Mouse (Mus musculus) midbrain, postnatal 0 days (tissue): ENCODE measurements at regions not wholly inside any gene's neighbourhood (a gene's known extent, or its start where the extent isn't known, plus 50 kb on each side); places are given as distances from the start of the nearest gene placed in this dataset.
A peak's percentile ranks its signal among the peaks of the same experiment; 100 is the strongest.

Experiments used
- ATAC-seq: fragments of 200-750 bp; cut with Nextera tagmentation; 2 replicates; pipeline ENCODE4 v1.8.0; 2017; ENCODE audit warnings: moderate number of reproducible peaks, mild to moderate bottlenecking, moderate TSS enrichment, moderate library complexity; ENCODE audit not compliant: low FRiP score
- DNase-seq: peaks from one replicate; pipeline ENCODE4 v3.0.0-alpha.2; 2015; ENCODE audit warnings: low spot score
- H3K27ac ChIP-seq: fragments of 300-500 bp; sonication (generic); 2 replicates; pipeline ENCODE4 v1.5.1; 2014; ENCODE audit warnings: low read depth, mild to moderate bottlenecking, low read length, mixed read lengths
- H3K27me3 ChIP-seq: fragments of 300-500 bp; sonication (generic); 2 replicates; pipeline ENCODE4 v1.6.1; 2014; ENCODE audit warnings: low read length, control low read depth, mixed read lengths; ENCODE audit not compliant: insufficient read depth
- H3K36me3 ChIP-seq: fragments of 300-500 bp; sonication (generic); 2 replicates; pipeline ENCODE4 v1.6.1; 2014; ENCODE audit warnings: low read length, control low read depth, mixed read lengths; ENCODE audit not compliant: insufficient read depth
- H3K4me1 ChIP-seq: fragments of 300-500 bp; sonication (generic); 2 replicates; pipeline ENCODE4 v1.6.1; 2014; ENCODE audit warnings: mild to moderate bottlenecking, control low read depth, antibody characterized with exemption, low read length, mixed read lengths; ENCODE audit not compliant: insufficient read depth
- H3K4me2 ChIP-seq: fragments of 300-500 bp; sonication (generic); 2 replicates; pipeline ENCODE4 v1.6.1; 2014; ENCODE audit warnings: low read depth, mild to moderate bottlenecking, low read length, mixed read lengths; ENCODE audit not compliant: poor library complexity, severe bottlenecking
- H3K4me3 ChIP-seq: fragments of 300-500 bp; sonication (generic); 2 replicates; pipeline ENCODE4 v1.5.1; 2014; ENCODE audit warnings: low read depth, mild to moderate bottlenecking, low read length, moderate library complexity
- H3K9ac ChIP-seq: fragments of 300-500 bp; sonication (generic); replicated peaks from 2 replicates; pipeline ENCODE4 v1.6.1; 2014; ENCODE audit warnings: mild to moderate bottlenecking, low read length, moderate library complexity, mixed read lengths; ENCODE audit not compliant: poor library complexity, severe bottlenecking
- H3K9me3 ChIP-seq: fragments of 300-500 bp; sonication (generic); 2 replicates; pipeline ENCODE4 v1.6.1; 2016; ENCODE audit warnings: low read length, control low read depth
- CTCF ChIP-seq: IDR thresholded peaks from 2 replicates; pipeline ENCODE4 v1.5.1; 2016; ENCODE audit warnings: antibody characterized with exemption, mild to moderate bottlenecking
- WGBS: fragments of 180-500 bp; shearing (Covaris S2); extraction: QIAGEN DNeasy Blood & Tissue Kit; methylation state at CpG from one replicate; pipeline ENCODE4 v1.1.7; 2014; 5-methylcytosine and 5-hydroxymethylcytosine counted together

- Histone ChIP-seq H3K27ac (no peak overlapping the region), H3K9ac (no peak overlapping the region), H3K4me3 (no peak overlapping the region), H3K27me3 (no peaks in the 10 kb centered on the region), H3K36me3 (no peaks in the 10 kb centered on the region), H3K4me2 (no peak overlapping the region), H3K4me1 (no peaks in the 10 kb centered on the region), H3K9me3 (no peaks in the 10 kb centered on the region)
- TF ChIP-seq CTCF = no peak
- DNase-seq = peak; percentile 47
- ATAC-seq = no peak
- WGBS = 70% methylated on average over 2 of the region's 2 CpGs
Measured at GRCm38 (mm10) chr1:104578123-104578522, 190.2 kb upstream of the Cdh20 start.

- H3K9me3 ChIP-seq = no peaks in the 10 kb centered on the region
- no peak for ATAC-seq
- 96% methylated on average over 3 of the region's 3 CpGs for WGBS
Measured at GRCm38 (mm10) chr1:104584123-104584522, 184.2 kb upstream of the Cdh20 start.

GRCm38 (mm10) chr1:104586985-104587384, 181.3 kb upstream of the Cdh20 start:
- Histone ChIP-seq H3K4me2 (no peak overlapping the region), H3K4me3 (no peak overlapping the region), H3K36me3 (no peaks in the 10 kb centered on the region), H3K9me3 (no peaks in the 10 kb centered on the region), H3K4me1 (no peaks in the 10 kb centered on the region; the same call in 1 of the 2 replicates), H3K9ac (no peak overlapping the region), H3K27me3 (no peaks in the 10 kb centered on the region), H3K27ac (no peak overlapping the region)
- peak; percentile 8 for DNase-seq
- TF ChIP-seq CTCF = no peak
- 67% methylated on average over 6 of the region's 6 CpGs for WGBS
- ATAC-seq = no peak

More at GRCm38 (mm10) chr1:104584123-104584522, 184.2 kb upstream of the Cdh20 start:
- no peak for TF ChIP-seq CTCF
- no peak for DNase-seq
- Histone ChIP-seq H3K9ac (no peak overlapping the region), H3K4me3 (no peak overlapping the region), H3K4me2 (no peak overlapping the region), H3K4me1 (no peaks in the 10 kb centered on the region; the same call in 1 of the 2 replicates), H3K27me3 (no peaks in the 10 kb centered on the region), H3K27ac (no peak overlapping the region), H3K36me3 (no peaks in the 10 kb centered on the region)

- no peaks in the 10 kb centered on the region for H3K9me3 ChIP-seq
- no peaks in the 10 kb centered on the region for H3K36me3 ChIP-seq
- H3K4me2 ChIP-seq = no peak overlapping the region
- WGBS = 83% methylated on average over 3 of the region's 3 CpGs
- no peaks in the 10 kb centered on the region for H3K4me1 ChIP-seq
- no peaks in the 10 kb centered on the region for H3K27me3 ChIP-seq
- no peak overlapping the region for H3K27ac ChIP-seq
- DNase-seq (no peak), ATAC-seq (no peak)
- no peak overlapping the region for H3K4me3 ChIP-seq
- H3K9ac ChIP-seq = no peak overlapping the region
- TF ChIP-seq CTCF = no peak
Measured at GRCm38 (mm10) chr1:104605301-104605700, 163.0 kb upstream of the Cdh20 start.

- no peak overlapping the region for H3K27ac ChIP-seq
- H3K4me1 ChIP-seq = no peaks in the 10 kb centered on the region
- H3K9ac ChIP-seq = no peak overlapping the region
- ATAC-seq = no peak
- no peak for TF ChIP-seq CTCF
- DNase-seq = no peak
- H3K36me3 ChIP-seq = no peaks in the 10 kb centered on the region
- no peak overlapping the region for H3K4me2 ChIP-seq
- H3K4me3 ChIP-seq = no peak overlapping the region
- WGBS = 44% methylated on average over 6 of the region's 6 CpGs
- H3K27me3 ChIP-seq = no peaks in the 10 kb centered on the region
- H3K9me3 ChIP-seq = no peaks in the 10 kb centered on the region
Measured at GRCm38 (mm10) chr1:104609409-104609808, 158.9 kb upstream of the Cdh20 start.

- peak; percentile 28 for DNase-seq
Measured at GRCm38 (mm10) chr1:104617374-104617773, 151.0 kb upstream of the Cdh20 start.

More at GRCm38 (mm10) chr1:104617374-104617773, 151.0 kb upstream of the Cdh20 start:
- no peak overlapping the region for H3K4me3 ChIP-seq
- no peaks in the 10 kb centered on the region for H3K36me3 ChIP-seq
- no peak overlapping the region for H3K9ac ChIP-seq
- ATAC-seq = no peak
- H3K9me3 ChIP-seq = no peaks in the 10 kb centered on the region
- H3K4me1 ChIP-seq = no peaks in the 10 kb centered on the region
- no peaks in the 10 kb centered on the region for H3K27me3 ChIP-seq
- H3K27ac ChIP-seq = no peak overlapping the region
- WGBS = 76% methylated on average over 1 of the region's 1 CpGs
- H3K4me2 ChIP-seq = no peak overlapping the region
- no peak for TF ChIP-seq CTCF
